Mouse (Mus musculus): Measurements from ENCODE around the gene Arid5a.

DNA sequence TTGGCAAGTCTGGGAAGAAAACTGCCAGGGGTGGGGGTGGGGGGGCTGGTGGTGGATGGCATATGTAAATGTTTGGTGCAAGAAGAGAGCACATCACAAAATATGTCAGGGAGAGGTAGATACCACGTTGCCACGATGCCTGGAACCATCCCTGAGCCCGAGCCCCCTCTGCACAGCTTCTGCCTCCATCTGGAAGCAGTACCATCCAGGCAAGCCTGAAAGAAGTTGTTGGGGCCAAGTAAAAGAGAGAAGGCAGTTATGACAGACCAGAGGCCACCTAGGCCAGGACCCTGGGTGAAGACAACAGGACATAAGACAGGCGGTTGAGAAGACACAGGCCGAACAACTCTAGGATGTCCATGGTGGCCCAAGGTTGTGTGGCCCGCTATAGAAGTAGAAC, 7.0 kb upstream of the Arid5a start:
- TF ChIP-seq MAFK (IDR thresholded peaks at IDR 0.05; ENCODE audit: insufficient read depth, low read depth, low read length) = no peak
- TF ChIP-seq CHD2 (IDR thresholded peaks at IDR 0.05; ENCODE audit: low read depth, low read length) = no peak
- no peak for TF ChIP-seq HCFC1 (IDR thresholded peaks at IDR 0.05; ENCODE audit: borderline replicate concordance, insufficient read depth, low read length)
- TF ChIP-seq ZC3H11A (IDR thresholded peaks at IDR 0.05; ENCODE audit: borderline replicate concordance, low read depth, low read length) = no peak
- no peak for TF ChIP-seq ZNF384 (IDR thresholded peaks at IDR 0.05; ENCODE audit: low read depth, low read length)

Measured in ES-E14 (cell line).